Mouse (Mus musculus) ES-Bruce4 (cell line): ENCODE results near the gene Shprh.

ENCODE experiments used
- CTCF ChIP-seq: IDR thresholded peaks from one replicate; pipeline ENCODE4 v1.8.1; 2011; ENCODE audit warnings: low read depth, low read length
- EP300 ChIP-seq: IDR thresholded peaks from 2 replicates; pipeline ENCODE4 v1.6.1; 2011; ENCODE audit warnings: low read depth, low read length; ENCODE audit not compliant: insufficient read depth

DNA sequence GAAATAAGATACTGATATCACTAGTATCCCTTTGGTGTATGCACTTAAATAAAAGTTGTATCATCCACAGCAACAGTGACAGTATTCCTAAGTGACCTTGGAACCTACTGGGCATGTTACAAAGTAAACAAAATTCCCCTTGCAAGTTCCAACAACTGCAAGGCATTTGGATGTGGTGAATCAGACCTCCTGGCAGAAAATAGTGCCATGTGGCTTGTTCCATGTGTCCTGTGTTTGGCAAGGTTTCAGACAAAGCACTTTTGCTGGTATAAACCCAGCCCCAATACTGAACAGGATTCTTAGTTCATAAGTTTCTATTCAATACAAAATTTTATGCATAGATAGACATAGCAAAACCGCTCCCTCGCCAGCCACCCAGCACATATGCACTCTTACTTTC lies 49.1 kb downstream of the Shprh start:
- TF ChIP-seq CTCF: no peak
- no peak for TF ChIP-seq EP300
